Mouse (Mus musculus) spleen, adult 2 months (tissue): ENCODE results near the gene Oprl1. TPM values are rescaled to one million over a fixed set of nuclear protein-coding genes. Genes with fewer than 3 reads are reported as not detected.

Source experiments
- DNase-seq, 2 experiments: peaks; one replicate each; pipeline versions ENCODE4 v3.0.0 to v3.0.0-alpha.2; 2012 to 2021; ENCODE audit warnings: low spot score in 2 of 2, low read depth in 1 of 2
- H3K27ac ChIP-seq: fragments of 200-500 bp; 2 replicates; pipeline ENCODE4 v1.5.1; 2012; ENCODE audit warnings: low read length, inconsistent platforms; ENCODE audit not compliant: insufficient read depth
- H3K27me3 ChIP-seq: fragments of 200-500 bp; 2 replicates; pipeline ENCODE4 v1.6.1; 2012; ENCODE audit warnings: mild to moderate bottlenecking, moderate library complexity, low read length, inconsistent platforms; ENCODE audit not compliant: control insufficient read depth, insufficient read depth
- H3K36me3 ChIP-seq: fragments of 200-500 bp; 2 replicates; pipeline ENCODE4 v1.6.1; 2012; ENCODE audit warnings: mild to moderate bottlenecking, low read length, inconsistent platforms; ENCODE audit not compliant: control insufficient read depth, insufficient read depth
- H3K4me1 ChIP-seq: fragments of 200-500 bp; 2 replicates; pipeline ENCODE4 v1.6.1; 2011; ENCODE audit warnings: inconsistent platforms; ENCODE audit not compliant: control insufficient read depth, insufficient read depth, insufficient read length
- H3K4me3 ChIP-seq: fragments of 200-500 bp; 2 replicates; pipeline ENCODE4 v1.5.1; 2011; ENCODE audit warnings: mild to moderate bottlenecking, inconsistent platforms; ENCODE audit not compliant: insufficient read depth, insufficient read length; ENCODE audit errors: extremely low read depth
- CTCF ChIP-seq: fragments of 200-500 bp; IDR thresholded peaks from 2 replicates; pipeline ENCODE4 v1.5.1; 2011; ENCODE audit warnings: mild to moderate bottlenecking, inconsistent platforms; ENCODE audit not compliant: insufficient read depth, insufficient read length, insufficient replicate concordance; ENCODE audit errors: extremely low read depth
- POLR2A ChIP-seq: fragments of 200-500 bp; IDR thresholded peaks from 2 replicates; pipeline ENCODE4 v1.6.1; 2011; ENCODE audit warnings: low read depth, low read length, inconsistent platforms
- WGBS: fragments of 180-500 bp; shearing (Covaris S2); methylation state at CpG from one replicate; pipeline ENCODE4 v1.1.7; 2018; 5-methylcytosine and 5-hydroxymethylcytosine counted together
- polyA plus RNA-seq: library from polyadenylated mRNA; depleted of rRNA; stranded (reverse); fragments of >200 nt; gene quantifications from 2 replicates; pipeline ENCODE4 v1.2.3, GENCODE M21; 2012

Gene Oprl1
- polyA plus RNA-seq, 1 experiment = 0.09 TPM

DNA sequence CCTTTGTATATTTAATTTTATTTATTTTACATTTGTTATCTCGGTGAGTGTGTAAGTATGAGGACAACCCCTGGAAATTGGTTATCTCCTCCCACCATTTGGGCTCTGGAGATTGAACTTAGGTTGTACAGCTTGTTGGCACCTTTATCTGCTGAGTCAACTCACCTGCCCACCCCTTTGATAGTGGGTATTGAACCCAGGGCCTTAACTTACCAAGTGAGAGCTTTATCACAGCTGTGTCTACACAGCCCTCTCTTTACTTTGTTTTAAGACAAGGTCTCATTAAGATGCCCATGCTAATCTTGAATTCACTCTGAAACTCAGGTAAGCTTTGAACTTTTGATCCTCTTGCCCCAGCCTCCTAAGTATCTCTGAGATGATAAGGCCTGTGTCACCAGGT, 32.8 kb upstream of the Oprl1 start:
- TF ChIP-seq POLR2A (no peak), CTCF (no peak)
- Histone ChIP-seq H3K27me3 (no peaks in the 10 kb centered on the region), H3K4me3 (no peak overlapping the region), H3K4me1 (peaks cover 8% of the 10 kb centered on the region), H3K36me3 (peaks cover 5% of the 10 kb centered on the region), H3K27ac (no peak overlapping the region)
- DNase-seq = no peak
- WGBS = 78% methylated on average over 1 of the region's 1 CpGs

DNA sequence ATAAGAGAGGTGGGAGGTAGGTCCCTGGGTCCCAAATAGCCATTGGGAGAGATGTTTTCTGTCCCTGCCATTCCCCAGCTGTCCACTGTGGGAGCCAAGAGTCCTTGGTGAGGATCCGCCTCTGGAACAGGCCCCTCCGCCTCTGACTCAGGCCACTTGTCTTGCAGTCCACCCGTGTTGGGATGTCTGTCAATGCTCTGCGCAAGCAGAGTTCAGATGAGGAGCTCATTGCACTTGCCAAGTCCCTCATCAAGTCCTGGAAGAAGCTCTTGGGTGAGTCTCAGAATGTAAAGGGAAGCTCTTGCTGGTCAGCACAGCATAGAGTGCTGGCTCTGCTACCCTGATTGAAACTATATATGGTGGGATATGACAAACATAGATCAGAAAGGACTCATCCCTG, 31.4 kb upstream of the Oprl1 start:
- Histone ChIP-seq H3K4me1 (peaks cover 8% of the 10 kb centered on the region), H3K27me3 (no peaks in the 10 kb centered on the region), H3K4me3 (no peak overlapping the region), H3K36me3 (peaks cover 8% of the 10 kb centered on the region), H3K27ac (no peak overlapping the region)
- WGBS = 93% methylated on average over 4 of the region's 4 CpGs
- TF ChIP-seq CTCF (no peak), POLR2A (no peak)
- no peak for DNase-seq

DNA sequence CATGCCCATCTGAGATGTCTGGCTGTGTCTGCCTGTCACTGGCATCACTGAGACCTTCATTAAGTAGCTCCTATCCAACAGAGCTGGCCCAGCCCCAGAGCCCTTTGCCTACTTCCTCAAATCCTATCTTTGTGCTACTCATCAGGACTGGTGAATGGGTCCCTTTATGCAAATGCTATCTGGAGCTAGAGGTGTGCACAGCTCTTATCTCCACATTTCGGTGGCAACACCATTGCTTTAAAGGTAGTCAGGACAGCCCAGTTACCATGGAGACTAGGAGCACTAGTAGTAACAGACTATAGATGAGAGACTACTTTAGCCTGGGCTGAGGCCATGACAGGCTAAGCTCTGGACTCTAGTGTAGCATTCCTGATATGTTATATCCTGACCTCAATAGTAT, 30.1 kb upstream of the Oprl1 start:
- WGBS = 86% methylated on average over 1 of the region's 1 CpGs
- peaks cover 12% of the 10 kb centered on the region for H3K4me1 ChIP-seq
- no peaks in the 10 kb centered on the region for H3K27me3 ChIP-seq
- no peak overlapping the region for H3K27ac ChIP-seq
- no peak overlapping the region for H3K4me3 ChIP-seq
- TF ChIP-seq CTCF (no peak), POLR2A (no peak)
- no peak for DNase-seq
- H3K36me3 ChIP-seq = peaks cover 16% of the 10 kb centered on the region

DNA sequence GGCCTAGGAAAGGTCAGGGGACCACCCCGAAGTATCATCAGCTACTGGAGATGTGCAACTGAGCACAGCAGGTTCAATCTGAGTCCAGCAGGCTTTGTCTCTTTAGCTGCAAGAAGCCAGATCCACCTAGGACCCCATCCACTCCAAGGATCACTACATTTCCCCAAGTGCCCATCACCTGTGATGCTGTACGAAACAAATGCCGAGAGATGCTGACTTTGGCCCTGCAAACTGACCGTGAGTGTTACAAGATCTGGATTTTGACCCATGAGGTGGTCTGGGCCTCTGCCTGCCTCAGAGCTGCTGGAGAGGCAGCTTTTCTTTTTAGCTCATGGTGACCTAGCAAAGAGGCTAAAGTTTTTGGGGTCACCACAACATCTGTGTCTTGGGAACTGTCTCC, 29.1 kb upstream of the Oprl1 start:
- DNase-seq = no peak
- H3K36me3 ChIP-seq = peaks cover 18% of the 10 kb centered on the region
- H3K27ac ChIP-seq = no peak overlapping the region
- WGBS = 92% methylated on average over 4 of the region's 4 CpGs
- H3K27me3 ChIP-seq = no peaks in the 10 kb centered on the region
- no peak overlapping the region for H3K4me3 ChIP-seq
- TF ChIP-seq POLR2A (no peak), CTCF (no peak)
- H3K4me1 ChIP-seq = peaks cover 18% of the 10 kb centered on the region; the same call in 1 of the 2 replicates

DNA sequence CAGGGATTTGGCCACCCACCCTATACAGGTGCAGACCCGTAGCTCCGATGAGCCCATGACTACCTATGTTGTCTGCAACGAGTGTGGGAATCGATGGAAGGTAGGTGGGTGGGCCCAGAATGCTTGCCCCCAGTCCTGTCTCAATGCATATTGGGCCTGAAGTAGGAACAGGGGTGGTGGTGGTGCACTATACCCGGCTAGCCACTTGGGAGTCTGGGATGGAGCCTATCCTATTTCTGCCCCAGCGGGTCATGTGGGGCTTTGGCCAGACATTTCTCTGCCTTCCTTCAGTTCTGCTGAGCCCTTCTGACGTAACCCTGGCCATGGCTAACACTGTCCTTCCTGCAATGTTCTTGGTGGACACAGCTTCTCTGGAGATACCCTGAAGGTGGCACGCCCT, 27.2 kb upstream of the Oprl1 start:
- Histone ChIP-seq H3K27ac (no peak overlapping the region), H3K4me1 (peaks cover 27% of the 10 kb centered on the region; the same call in 1 of the 2 replicates), H3K36me3 (peaks cover 20% of the 10 kb centered on the region), H3K4me3 (no peak overlapping the region), H3K27me3 (no peaks in the 10 kb centered on the region)
- WGBS = 88% methylated on average over 8 of the region's 8 CpGs
- TF ChIP-seq CTCF = no peak
- no peak for TF ChIP-seq POLR2A
- no peak for DNase-seq

DNA sequence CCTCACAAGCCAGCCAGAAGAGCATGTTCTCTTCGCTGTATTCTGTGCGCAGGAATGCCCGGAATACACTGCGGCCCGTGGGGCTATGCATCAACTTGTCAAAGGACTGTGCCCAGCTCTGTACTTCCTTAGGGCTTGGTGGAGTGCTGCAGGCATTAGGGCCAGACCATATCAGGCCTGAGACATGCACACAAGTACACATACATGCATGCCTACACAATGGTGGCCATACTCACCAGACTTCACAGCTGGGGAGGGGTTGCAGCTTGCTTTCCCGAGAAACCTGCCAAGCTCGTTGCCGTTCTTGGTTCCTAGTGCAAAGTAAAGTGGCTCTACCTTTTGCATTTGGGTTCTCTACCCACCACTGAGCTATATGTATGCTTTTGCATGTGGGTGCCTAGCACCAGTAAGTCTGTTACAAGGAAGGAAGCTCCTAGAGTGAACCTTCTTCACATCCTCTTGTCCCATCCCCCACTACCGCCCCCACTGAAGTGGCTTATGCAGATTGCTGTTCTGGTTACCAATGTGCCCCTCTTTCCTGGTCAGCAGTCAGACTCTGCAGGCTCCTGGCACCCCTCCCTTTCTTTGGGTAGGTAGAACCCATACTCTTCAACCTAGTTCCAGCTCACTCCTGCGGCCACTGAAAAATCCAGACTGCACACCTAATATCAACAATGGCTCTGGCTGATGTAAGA, 25.2 kb upstream of the Oprl1 start:
- no peak for TF ChIP-seq CTCF
- no peak for TF ChIP-seq POLR2A
- no peaks in the 10 kb centered on the region for H3K27me3 ChIP-seq
- peaks cover 33% of the 10 kb centered on the region; the same call in 1 of the 2 replicates for H3K4me1 ChIP-seq
- H3K4me3 ChIP-seq = no peak overlapping the region
- peaks cover 20% of the 10 kb centered on the region for H3K36me3 ChIP-seq
- WGBS = 79% methylated on average over 10 of the region's 10 CpGs
- DNase-seq = no peak
- H3K27ac ChIP-seq = no peak overlapping the region

DNA sequence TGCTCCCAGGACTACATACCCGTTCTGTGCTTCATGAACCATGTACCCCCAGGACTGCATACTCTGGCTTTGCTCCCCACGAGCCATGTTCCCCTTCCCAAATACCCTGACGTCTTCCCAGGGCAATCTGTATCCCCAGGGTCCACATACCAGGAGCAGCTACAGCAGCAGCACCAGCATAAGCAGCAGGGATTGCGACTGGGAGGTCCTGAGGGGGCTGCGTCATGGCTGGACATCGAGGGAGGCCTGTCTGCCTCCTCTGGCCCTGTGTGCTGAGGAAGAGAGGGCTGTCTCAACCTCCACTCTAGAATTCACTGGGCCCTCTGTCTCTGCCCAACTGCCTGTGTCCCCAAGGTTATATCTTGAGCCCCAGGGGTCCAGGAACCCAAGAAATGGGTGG, 23.7 kb upstream of the Oprl1 start:
- peaks cover 34% of the 10 kb centered on the region; the same call in 1 of the 2 replicates for H3K4me1 ChIP-seq
- no peak for DNase-seq
- 71% methylated on average over 6 of the region's 6 CpGs for WGBS
- peak overlapping the region; percentile 50; the same call in 1 of the 2 replicates for H3K4me3 ChIP-seq
- no peaks in the 10 kb centered on the region for H3K27me3 ChIP-seq
- peaks cover 17% of the 10 kb centered on the region for H3K36me3 ChIP-seq
- H3K27ac ChIP-seq = 0 out of 2 replicates have a peak overlapping the region, but pooled peaks have one; percentile 50
- TF ChIP-seq POLR2A = no peak
- TF ChIP-seq CTCF = no peak
